Mouse (Mus musculus) kidney, embryonic 16.5 days (tissue): ENCODE results near the gene Lrrc57. TPM values are rescaled to one million over a fixed set of nuclear protein-coding genes. Genes with fewer than 3 reads are reported as not detected.
"Not testable (repeated sequence)": the region's sequence is repeated elsewhere in the genome, so short reads cannot be mapped to it uniquely, and the experiment has no call there.

Experiments used
- ATAC-seq: fragments of 200-750 bp; cut with Nextera tagmentation; 2 replicates; pipeline ENCODE4 v1.8.0; 2017; ENCODE audit warnings: moderate TSS enrichment; ENCODE audit not compliant: low FRiP score, low TSS enrichment
- H3K27ac ChIP-seq: fragments of 300-500 bp; sonication (generic); 2 replicates; pipeline ENCODE4 v1.5.1; 2014; ENCODE audit warnings: low read length
- H3K27me3 ChIP-seq: fragments of 300-500 bp; sonication (generic); 2 replicates; pipeline ENCODE4 v1.6.1; 2014; ENCODE audit warnings: low read length, control low read depth, mixed read lengths; ENCODE audit not compliant: insufficient read depth
- H3K36me3 ChIP-seq: fragments of 300-500 bp; sonication (generic); 2 replicates; pipeline ENCODE4 v1.6.1; 2014; ENCODE audit warnings: low read length, control low read depth, mixed read lengths; ENCODE audit not compliant: insufficient read depth
- H3K4me1 ChIP-seq: fragments of 300-500 bp; sonication (generic); 2 replicates; pipeline ENCODE4 v1.6.1; 2014; ENCODE audit warnings: low read length, control low read depth, mixed read lengths; ENCODE audit not compliant: insufficient read depth
- H3K4me2 ChIP-seq: fragments of 300-500 bp; sonication (generic); replicated peaks from 2 replicates; pipeline ENCODE4 v1.6.1; 2014; ENCODE audit warnings: low read depth, low read length
- H3K4me3 ChIP-seq: fragments of 300-500 bp; sonication (generic); 2 replicates; pipeline ENCODE4 v1.5.1; 2014; ENCODE audit warnings: mild to moderate bottlenecking, low read length
- H3K9ac ChIP-seq: fragments of 300-500 bp; sonication (generic); replicated peaks from 2 replicates; pipeline ENCODE4 v1.6.1; 2014; ENCODE audit warnings: low read length
- H3K9me3 ChIP-seq: fragments of 300-500 bp; sonication (generic); 2 replicates; pipeline ENCODE4 v1.6.1; 2016; ENCODE audit warnings: low read length, control low read depth
- WGBS: fragments of 180-500 bp; shearing (Covaris S2); extraction: QIAGEN DNeasy Blood & Tissue Kit; methylation state at CpG from one replicate; pipeline ENCODE4 v1.1.7; 2014; 5-methylcytosine and 5-hydroxymethylcytosine counted together
- polyA plus RNA-seq: library from polyadenylated mRNA; unstranded; fragments of >200 nt; fragmentation: Nextera tagmentation; extraction: Ambion mirVana; gene quantifications from 2 replicates; pipeline ENCODE4 v1.2.1, GENCODE M21; 2015

The Lrrc57 gene
- polyA plus RNA-seq, 1 experiment from 2014 or later = 23.1 TPM

DNA sequence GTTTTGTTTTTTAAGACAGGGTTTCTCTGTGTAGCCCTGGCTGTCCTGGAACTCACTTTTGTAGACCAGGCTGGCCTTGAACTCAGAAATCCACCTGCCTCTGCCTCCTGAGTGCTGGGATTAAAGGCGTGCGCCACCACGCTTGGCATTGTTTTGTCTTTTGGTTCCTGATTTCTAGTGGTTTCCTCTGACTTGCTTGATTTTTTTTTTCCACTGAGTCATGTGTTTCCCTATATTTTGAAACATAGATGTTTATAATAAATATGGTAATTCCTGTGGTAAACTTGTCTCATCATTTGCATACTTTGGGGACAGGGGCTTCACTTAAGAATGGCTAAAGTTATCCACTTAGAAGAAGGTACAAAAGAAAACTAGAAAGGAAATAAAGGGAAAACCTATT is 37.2 kb downstream of the Lrrc57 start:
- ATAC-seq, H3K27me3 ChIP-seq, H3K27ac ChIP-seq, H3K9me3 ChIP-seq, H3K4me3 ChIP-seq, H3K4me2 ChIP-seq, H3K9ac ChIP-seq: not testable (repeated sequence)
- peaks cover 11% of the 10 kb centered on the region; the same call in 1 of the 2 replicates for H3K36me3 ChIP-seq
- 95% methylated on average over 3 of the region's 3 CpGs for WGBS
- H3K4me1 ChIP-seq = peaks cover 14% of the 10 kb centered on the region

- ATAC-seq = no peak
- no peak overlapping the region for H3K9ac ChIP-seq
- no peaks in the 10 kb centered on the region for H3K27me3 ChIP-seq
- no peaks in the 10 kb centered on the region for H3K9me3 ChIP-seq
- peaks cover 11% of the 10 kb centered on the region; the same call in 1 of the 2 replicates for H3K36me3 ChIP-seq
- no peak overlapping the region for H3K4me2 ChIP-seq
- H3K27ac ChIP-seq = no peak overlapping the region
- H3K4me1 ChIP-seq = peaks cover 17% of the 10 kb centered on the region
- WGBS = 92% methylated on average over 3 of the region's 3 CpGs
- H3K4me3 ChIP-seq = no peak overlapping the region
Measured at GRCm38 (mm10) chr2:120571081-120571480, 38.2 kb downstream of the Lrrc57 start.

DNA sequence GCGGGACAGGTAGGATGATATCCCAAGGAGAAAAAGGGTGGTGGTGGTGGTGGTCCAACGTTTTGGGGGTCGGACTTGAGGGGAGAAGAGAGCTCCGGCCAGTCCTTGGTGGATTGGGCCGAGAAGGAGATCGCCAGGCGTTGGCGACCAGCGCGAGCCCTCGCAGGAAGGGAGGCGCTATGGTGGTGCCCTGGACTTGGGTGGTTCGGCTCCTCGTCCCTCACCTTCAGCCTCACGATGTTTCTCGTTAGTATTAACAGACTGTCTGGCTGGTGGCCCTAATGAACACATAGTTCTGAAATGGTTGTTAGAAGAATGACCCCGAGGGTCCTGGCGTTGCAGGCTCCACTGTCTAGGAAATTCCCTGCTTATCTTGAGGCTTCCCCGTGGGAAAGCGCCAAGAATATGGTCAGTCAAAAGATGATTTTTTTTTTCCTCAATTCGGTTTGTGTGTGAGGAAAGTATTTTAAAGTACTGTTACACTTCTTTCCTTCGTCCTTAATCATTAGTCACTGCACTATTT is 41.5 kb downstream of the Lrrc57 start:
- Histone ChIP-seq H3K27ac (peak overlapping the region; percentile 98), H3K27me3 (no peaks in the 10 kb centered on the region), H3K4me3 (peak overlapping the region; percentile 68), H3K9ac (peak overlapping the region; percentile 71), H3K36me3 (peaks cover 11% of the 10 kb centered on the region; the same call in 1 of the 2 replicates), H3K4me1 (peaks cover 18% of the 10 kb centered on the region), H3K9me3 (no peaks in the 10 kb centered on the region), H3K4me2 (peak overlapping the region; percentile 79)
- WGBS = under 1% methylated on average over 22 of the region's 22 CpGs
- ATAC-seq = peak; percentile 83

DNA sequence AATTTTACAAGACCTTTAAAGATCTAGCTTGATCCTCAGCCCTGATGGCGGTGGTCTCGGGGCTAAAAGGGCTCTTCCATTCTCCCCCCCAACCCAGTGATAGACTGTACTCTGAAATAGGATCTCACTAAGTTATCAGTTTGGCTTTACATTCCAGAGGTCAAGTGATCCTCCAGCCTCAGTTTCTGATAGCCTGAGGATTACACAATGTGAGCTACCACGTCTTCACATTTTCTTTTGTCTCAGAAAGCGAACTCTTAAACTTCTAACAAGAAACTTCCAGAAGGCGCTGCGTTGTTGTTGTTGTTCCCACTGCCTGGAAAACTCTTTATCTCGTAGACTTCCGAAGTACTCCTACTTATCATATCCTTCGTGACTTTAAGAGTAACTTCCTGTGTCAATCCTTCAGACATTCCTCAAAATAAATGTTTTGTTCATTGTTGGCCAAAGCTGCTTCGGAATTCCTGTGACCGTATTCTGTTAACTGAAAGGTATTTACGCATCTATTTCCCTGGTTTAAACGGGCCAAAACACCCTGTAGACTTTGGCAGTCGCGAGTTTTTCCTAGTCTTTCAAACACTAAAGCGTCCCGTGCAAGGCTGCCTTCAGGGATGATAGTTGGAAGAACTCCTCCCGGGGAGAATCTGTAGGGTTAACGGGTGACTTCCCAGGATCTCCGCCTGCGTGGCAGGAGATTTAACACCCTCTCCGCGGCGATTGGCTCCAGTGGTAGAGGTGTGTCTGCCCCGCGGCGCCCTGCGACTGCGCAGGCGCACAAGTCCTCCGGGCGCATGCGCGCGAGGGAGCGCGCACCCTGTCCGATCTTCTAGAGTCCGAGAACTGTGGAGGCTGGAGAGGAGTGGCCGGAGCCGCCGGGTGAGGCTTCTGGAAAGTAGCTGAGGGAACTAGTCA is 42.2 kb downstream of the Lrrc57 start, which contains the start of gene Snap23:
Gene Snap23, plus strand, starts transcription at position 786 of the 912 bp plus-strand sequence.
- Histone ChIP-seq H3K9ac (peak within 1 kb of the TSS; percentile 71), H3K27me3 (no peaks in the 10 kb centered on the region), H3K9me3 (no peaks in the 10 kb centered on the region), H3K4me2 (peak within 1 kb of the TSS; percentile 79), H3K4me3 (peak within 1 kb of the TSS; percentile 68), H3K4me1 (peaks cover 21% of the 10 kb centered on the region), H3K36me3 (peaks cover 11% of the 10 kb centered on the region; the same call in 1 of the 2 replicates), H3K27ac (peak within 1 kb of the TSS; percentile 98)
- ATAC-seq = peak; percentile 97
- WGBS = under 1% methylated on average over 42 of the region's 42 CpGs

GRCm38 (mm10) chr2:120565363-120565762 is 44.0 kb downstream of the Lrrc57 start:
- ATAC-seq = no peak
- H3K9ac ChIP-seq = no peak overlapping the region
- H3K4me3 ChIP-seq = no peak overlapping the region
- no peaks in the 10 kb centered on the region for H3K9me3 ChIP-seq
- H3K4me1 ChIP-seq = peaks cover 21% of the 10 kb centered on the region
- no peak overlapping the region for H3K27ac ChIP-seq
- WGBS = 75% methylated on average over 2 of the region's 2 CpGs
- no peaks in the 10 kb centered on the region for H3K27me3 ChIP-seq
- 0 out of 2 replicates have a peak, but pooled peaks cover under 1% of the 10 kb centered on the region for H3K36me3 ChIP-seq
- no peak overlapping the region for H3K4me2 ChIP-seq

DNA sequence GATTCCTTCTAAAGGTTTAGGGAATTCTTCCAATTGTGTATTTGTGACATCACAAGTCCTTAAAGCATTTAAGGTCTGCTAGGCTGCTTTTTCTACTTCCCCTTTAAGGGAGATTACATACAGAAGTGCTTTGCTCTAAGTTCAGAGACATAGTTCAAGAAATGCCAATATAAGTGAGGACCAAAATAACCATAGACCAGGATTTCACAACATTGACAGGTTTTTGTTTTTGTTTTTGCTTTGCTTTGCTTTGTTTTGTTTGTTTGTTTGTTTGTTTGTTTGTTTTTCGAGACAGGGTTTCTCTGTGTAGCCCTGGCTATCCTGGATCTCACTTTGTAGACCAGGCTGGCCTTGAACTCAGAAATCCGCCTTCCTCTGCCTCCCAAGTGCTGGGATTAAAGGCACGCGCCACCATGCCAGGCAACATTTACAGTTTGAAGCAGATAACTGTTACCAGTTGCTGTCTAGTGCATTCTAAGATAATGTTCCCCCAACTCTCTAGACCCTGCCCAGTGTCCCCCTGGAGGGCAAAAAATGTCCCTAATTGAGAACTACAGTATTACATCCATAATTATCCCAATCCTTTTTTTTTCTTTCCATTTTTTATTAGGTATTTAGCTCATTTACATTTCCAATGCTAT is 44.7 kb downstream of the Lrrc57 start:
- not testable (repeated sequence) for H3K9ac ChIP-seq, ATAC-seq, H3K4me2 ChIP-seq, H3K27me3 ChIP-seq, H3K9me3 ChIP-seq, H3K27ac ChIP-seq, H3K36me3 ChIP-seq, H3K4me3 ChIP-seq
- 94% methylated on average over 4 of the region's 4 CpGs for whole genome bisulfite sequencing
- peaks cover 21% of the 10 kb centered on the region for H3K4me1 ChIP-seq

- peak within 1 kb of the TSS; percentile 97 for H3K4me3 ChIP-seq
- no peaks in the 10 kb centered on the region for H3K27me3 ChIP-seq
- ATAC-seq = peak; percentile 75
- H3K4me1 ChIP-seq = peaks cover 9% of the 10 kb centered on the region
- under 1% methylated on average over 50 of the region's 50 CpGs for WGBS
- peak within 1 kb of the TSS; percentile 94 for H3K9ac ChIP-seq
- no peaks in the 10 kb centered on the region for H3K9me3 ChIP-seq
- 0 out of 2 replicates have a peak, but pooled peaks cover 3% of the 10 kb centered on the region for H3K36me3 ChIP-seq
- peak within 1 kb of the TSS; percentile 75 for H3K27ac ChIP-seq
- peak within 1 kb of the TSS; percentile 63 for H3K4me2 ChIP-seq
Measured at GRCm38 (mm10) chr2:120563235-120563990, 45.9 kb downstream of the Lrrc57 start, which contains the start of gene Zfp106. Gene Zfp106 (minus strand): TSS chr2:120563843.

GRCm38 (mm10) chr2:120562859-120563234 is 46.5 kb downstream of the Lrrc57 start:
- peak overlapping the region; percentile 75; the same call in 1 of the 2 replicates for H3K27ac ChIP-seq
- H3K4me2 ChIP-seq = peak overlapping the region; percentile 63
- H3K4me3 ChIP-seq = peak overlapping the region; percentile 97
- peak overlapping the region; percentile 94 for H3K9ac ChIP-seq
- no peaks in the 10 kb centered on the region for H3K27me3 ChIP-seq
- 22% methylated on average over 9 of the region's 9 CpGs for WGBS
- no peaks in the 10 kb centered on the region for H3K9me3 ChIP-seq
- 0 out of 2 replicates have a peak, but pooled peaks cover 3% of the 10 kb centered on the region for H3K36me3 ChIP-seq
- peaks cover 6% of the 10 kb centered on the region for H3K4me1 ChIP-seq
- ATAC-seq = no peak

GRCm38 (mm10) chr2:120561524-120561923 is 47.8 kb downstream of the Lrrc57 start:
- 88% methylated on average over 1 of the region's 1 CpGs for WGBS
- Histone ChIP-seq H3K4me3 (no peak overlapping the region), H3K9ac (no peak overlapping the region), H3K27ac (no peak overlapping the region), H3K4me2 (no peak overlapping the region), H3K9me3 (no peaks in the 10 kb centered on the region), H3K4me1 (peaks cover 4% of the 10 kb centered on the region), H3K36me3 (0 out of 2 replicates have a peak, but pooled peaks cover 3% of the 10 kb centered on the region), H3K27me3 (no peaks in the 10 kb centered on the region)
- ATAC-seq = no peak
